Mouse (Mus musculus) liver, embryonic 13.5 days (tissue): ENCODE results near the gene Usp33. TPM values are rescaled to one million over a fixed set of nuclear protein-coding genes. Genes with fewer than 3 reads are reported as not detected.
"Not testable (repeated sequence)": the region's sequence is repeated elsewhere in the genome, so short reads cannot be mapped to it uniquely, and the experiment has no call there.

Experiments
- ATAC-seq: fragments of 200-750 bp; cut with Nextera tagmentation; 2 replicates; pipeline ENCODE4 v1.8.0; 2017; ENCODE audit warnings: low read depth, mild to moderate bottlenecking, moderate number of reproducible peaks, moderate library complexity
- DNase-seq: peaks from one replicate; pipeline ENCODE4 v3.0.0; 2022
- H3K27ac ChIP-seq: fragments of 300-500 bp; sonication (generic); 2 replicates; pipeline ENCODE4 v1.5.1; 2015; ENCODE audit warnings: moderate library complexity, mild to moderate bottlenecking, inconsistent platforms
- H3K27me3 ChIP-seq: fragments of 300-500 bp; sonication (generic); 2 replicates; pipeline ENCODE4 v1.6.1; 2015; ENCODE audit warnings: mild to moderate bottlenecking, inconsistent platforms
- H3K36me3 ChIP-seq: fragments of 300-500 bp; sonication (generic); 2 replicates; pipeline ENCODE4 v1.6.1; 2015; ENCODE audit warnings: mild to moderate bottlenecking, inconsistent platforms
- H3K4me1 ChIP-seq: fragments of 300-500 bp; sonication (generic); replicated peaks from 2 replicates; pipeline ENCODE4 v1.6.1; 2015; ENCODE audit warnings: inconsistent platforms
- H3K4me2 ChIP-seq: fragments of 300-500 bp; sonication (generic); 2 replicates; pipeline ENCODE4 v1.6.1; 2015; ENCODE audit warnings: inconsistent platforms, mild to moderate bottlenecking, moderate library complexity
- H3K4me3 ChIP-seq: fragments of 300-500 bp; sonication (generic); replicated peaks from 2 replicates; pipeline ENCODE4 v1.5.1; 2015; ENCODE audit warnings: mild to moderate bottlenecking, inconsistent platforms
- H3K9ac ChIP-seq: fragments of 300-500 bp; sonication (generic); 2 replicates; pipeline ENCODE4 v1.6.1; 2015; ENCODE audit warnings: mild to moderate bottlenecking, inconsistent platforms
- H3K9me3 ChIP-seq: fragments of 300-500 bp; sonication (generic); replicated peaks from 2 replicates; pipeline ENCODE4 v1.6.1; 2016; ENCODE audit warnings: inconsistent platforms
- WGBS: fragments of 180-500 bp; shearing (Covaris S2); methylation state at CpG from one replicate; pipeline ENCODE4 v1.1.7; 2015; ENCODE audit not compliant: insufficient replicate concordance; 5-methylcytosine and 5-hydroxymethylcytosine counted together
- polyA plus RNA-seq: library from polyadenylated mRNA; unstranded; fragments of >200 nt; fragmentation: Nextera tagmentation; extraction: Ambion mirVana; gene quantifications from 2 replicates; pipeline ENCODE4 v1.2.1, GENCODE M21; 2015

Gene Usp33
- 19.5 and 28.1 TPM in 2 replicates for polyA plus RNA-seq

GRCm38 (mm10) chr3:152345732-152346632 lies at the start of gene Usp33:
Usp33 (plus strand) TSS chr3:152346478.
- Histone ChIP-seq H3K27ac (peak within 1 kb of the TSS; percentile 89), H3K4me1 (peaks cover 44% of the 10 kb centered on the region), H3K36me3 (peaks cover 7% of the 10 kb centered on the region; the same call in 1 of the 2 replicates), H3K4me3 (peak within 1 kb of the TSS; percentile 84), H3K9me3 (no peaks in the 10 kb centered on the region), H3K4me2 (peak within 1 kb of the TSS; percentile 68), H3K9ac (peak within 1 kb of the TSS; percentile 90), H3K27me3 (no peaks in the 10 kb centered on the region)
- peak; percentile 96 for ATAC-seq
- DNase-seq, result peak; percentile 88
- 7% methylated on average over 44 of the region's 44 CpGs for WGBS

- ATAC-seq (no peak), DNase-seq (no peak)
- Histone ChIP-seq H3K4me1 (0 out of 2 replicates have a peak, but pooled peaks cover 3% of the 10 kb centered on the region), H3K36me3 (peaks cover 21% of the 10 kb centered on the region; the same call in 1 of the 2 replicates), H3K9ac (no peak overlapping the region), H3K27me3 (no peaks in the 10 kb centered on the region), H3K4me2 (no peak overlapping the region), H3K27ac (no peak overlapping the region), H3K9me3 (no peaks in the 10 kb centered on the region), H3K4me3 (no peak overlapping the region)
- 80% methylated on average over 14 of the region's 14 CpGs for WGBS
Measured at GRCm38 (mm10) chr3:152300376-152301337, 45.6 kb upstream of the Usp33 start.

DNA sequence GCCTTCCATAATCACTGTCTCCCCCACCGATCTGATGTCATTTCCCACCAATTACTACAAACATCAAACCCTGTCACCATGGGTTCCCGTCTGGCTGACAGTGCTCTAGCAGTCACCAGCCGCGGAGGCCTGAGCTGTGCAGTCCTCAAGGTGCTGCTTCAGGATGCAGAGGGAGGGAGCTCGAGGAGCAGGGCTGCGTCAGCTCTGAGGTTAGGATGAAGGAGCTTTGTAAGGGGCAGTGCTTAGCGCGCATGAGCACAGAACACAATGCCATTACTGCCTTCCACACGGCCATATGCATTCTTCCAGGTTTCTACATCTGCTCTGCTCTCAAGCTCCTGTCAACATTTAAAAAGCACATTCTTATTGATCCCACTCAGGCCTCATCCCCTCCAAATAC lies 43.3 kb upstream of the Usp33 start:
- no peak overlapping the region for H3K27ac ChIP-seq
- no peak overlapping the region for H3K4me3 ChIP-seq
- H3K4me1 ChIP-seq, result 0 out of 2 replicates have a peak, but pooled peaks cover 5% of the 10 kb centered on the region
- peaks cover 14% of the 10 kb centered on the region; the same call in 1 of the 2 replicates for H3K36me3 ChIP-seq
- H3K9ac ChIP-seq, result no peak overlapping the region
- no peaks in the 10 kb centered on the region for H3K9me3 ChIP-seq
- H3K27me3 ChIP-seq, result no peaks in the 10 kb centered on the region
- ATAC-seq (no peak), DNase-seq (no peak)
- WGBS, result 80% methylated on average over 9 of the region's 9 CpGs
- no peak overlapping the region for H3K4me2 ChIP-seq

DNA sequence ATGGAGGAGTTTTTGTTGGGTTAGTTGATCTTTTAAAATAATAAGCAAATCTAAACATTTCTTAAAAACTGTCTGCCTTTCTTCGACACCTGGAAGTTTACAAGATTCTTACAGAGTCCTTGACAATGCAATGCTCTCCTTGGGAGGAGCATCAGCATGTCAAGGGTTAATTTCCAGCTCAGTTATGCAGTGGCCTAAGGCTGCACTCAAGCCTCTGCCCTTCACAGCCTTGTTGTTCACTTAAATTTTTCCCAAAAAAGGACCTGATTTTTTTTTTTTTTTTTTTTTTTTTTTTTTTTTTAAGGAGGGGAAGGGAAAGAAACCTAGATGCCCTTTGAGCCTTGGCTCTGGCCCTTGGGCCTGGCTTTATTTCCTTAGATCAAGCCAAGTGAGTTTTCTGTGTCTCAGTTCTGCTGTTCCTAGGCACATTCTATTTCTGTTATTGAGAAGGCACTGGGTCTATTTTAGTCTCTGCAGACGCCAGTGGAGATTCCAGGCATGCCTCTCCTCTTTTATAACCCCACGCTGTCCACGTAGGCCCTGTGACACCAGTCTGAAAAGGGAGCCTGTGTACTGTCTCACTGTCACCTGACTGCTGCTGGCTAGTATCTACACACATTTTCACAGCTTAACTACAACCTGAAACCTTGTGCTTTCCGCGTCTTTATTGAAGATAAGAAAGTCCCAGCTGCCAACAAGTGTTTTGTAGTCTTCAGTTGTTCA lies 42.0 kb upstream of the Usp33 start:
- H3K4me1 ChIP-seq, result peaks cover 16% of the 10 kb centered on the region
- no peak overlapping the region for H3K4me3 ChIP-seq
- H3K4me2 ChIP-seq, result no peak overlapping the region
- no peaks in the 10 kb centered on the region for H3K27me3 ChIP-seq
- 60% methylated on average over 6 of the region's 6 CpGs for WGBS
- H3K27ac ChIP-seq, result no peak overlapping the region
- DNase-seq, result no peak
- no peak overlapping the region for H3K9ac ChIP-seq
- no peak for ATAC-seq
- H3K9me3 ChIP-seq, result no peaks in the 10 kb centered on the region
- H3K36me3 ChIP-seq, result peaks cover 14% of the 10 kb centered on the region; the same call in 1 of the 2 replicates

DNA sequence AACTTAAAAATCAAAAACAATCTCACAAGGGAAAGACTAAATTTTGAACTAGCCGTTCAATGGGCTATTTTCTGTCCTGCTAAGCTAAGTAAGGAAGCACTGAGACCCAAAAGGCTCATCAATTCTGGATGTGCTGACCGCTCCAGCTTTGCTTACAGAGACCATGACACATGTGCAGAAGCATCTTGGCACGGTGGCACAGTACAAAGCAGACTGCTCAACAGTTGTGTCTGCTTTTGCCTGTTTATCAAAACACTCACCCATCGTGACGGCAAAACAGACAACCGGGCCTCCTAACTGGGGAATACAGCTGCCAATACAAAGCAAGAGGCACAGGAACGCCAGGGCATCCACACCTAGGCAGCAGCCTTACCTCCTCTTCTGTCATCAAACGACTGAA lies 41.2 kb upstream of the Usp33 start:
- WGBS, result 74% methylated on average over 8 of the region's 8 CpGs
- Histone ChIP-seq H3K4me1 (peaks cover 24% of the 10 kb centered on the region), H3K9ac (no peak overlapping the region), H3K4me3 (no peak overlapping the region), H3K27me3 (no peaks in the 10 kb centered on the region), H3K4me2 (no peak overlapping the region), H3K9me3 (no peaks in the 10 kb centered on the region), H3K27ac (no peak overlapping the region), H3K36me3 (peaks cover 19% of the 10 kb centered on the region; the same call in 1 of the 2 replicates)
- DNase-seq (no peak), ATAC-seq (no peak)

DNA sequence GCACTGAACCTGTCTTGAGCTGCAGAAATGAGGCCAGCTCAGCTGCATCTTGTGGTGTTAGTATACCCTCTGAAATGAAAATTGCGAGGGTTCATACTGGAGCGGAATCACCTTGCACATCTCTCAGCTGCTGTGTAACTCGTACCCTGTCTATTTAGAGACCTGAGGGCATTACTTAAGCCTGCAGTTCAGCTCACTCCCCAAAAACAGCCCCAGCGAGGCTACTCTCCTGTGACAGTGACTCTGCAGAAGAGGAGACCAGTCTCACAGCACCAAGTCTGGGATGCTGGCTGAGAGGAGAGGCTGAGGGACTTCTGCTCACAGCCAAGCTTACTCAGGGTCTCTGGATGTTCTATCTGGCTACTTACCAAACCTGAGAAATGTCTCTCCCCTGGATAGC lies 40.3 kb upstream of the Usp33 start:
- WGBS, result 67% methylated on average over 4 of the region's 4 CpGs
- Histone ChIP-seq H3K4me1 (peaks cover 25% of the 10 kb centered on the region), H3K4me2 (no peak overlapping the region)

GRCm38 (mm10) chr3:152308485-152309249 lies 37.6 kb upstream of the Usp33 start:
- no peak overlapping the region for H3K9ac ChIP-seq
- H3K27me3 ChIP-seq, result no peaks in the 10 kb centered on the region
- no peaks in the 10 kb centered on the region for H3K9me3 ChIP-seq
- peaks cover 25% of the 10 kb centered on the region for H3K4me1 ChIP-seq
- H3K4me3 ChIP-seq, result no peak overlapping the region
- no peak overlapping the region for H3K4me2 ChIP-seq
- H3K27ac ChIP-seq, result peak overlapping the region; percentile 37
- no peak for DNase-seq
- H3K36me3 ChIP-seq, result peaks cover 26% of the 10 kb centered on the region
- WGBS, result 32% methylated on average over 10 of the region's 10 CpGs
- ATAC-seq, result peak; percentile 73

More for the DNA sequence above, 40.3 kb upstream of the Usp33 start:
- no peaks in the 10 kb centered on the region for H3K9me3 ChIP-seq
- H3K36me3 ChIP-seq, result peaks cover 19% of the 10 kb centered on the region; the same call in 1 of the 2 replicates
- ATAC-seq (no peak), DNase-seq (no peak)
- H3K4me3 ChIP-seq, result no peak overlapping the region
- H3K27me3 ChIP-seq, result no peaks in the 10 kb centered on the region
- no peak overlapping the region for H3K9ac ChIP-seq
- H3K27ac ChIP-seq, result no peak overlapping the region

- Histone ChIP-seq H3K4me2 (no peak overlapping the region), H3K4me3 (no peak overlapping the region), H3K36me3 (peaks cover 29% of the 10 kb centered on the region), H3K4me1 (peaks cover 23% of the 10 kb centered on the region), H3K9me3 (no peaks in the 10 kb centered on the region), H3K27me3 (no peaks in the 10 kb centered on the region), H3K27ac (peak overlapping the region; percentile 37), H3K9ac (no peak overlapping the region)
- DNase-seq (no peak), ATAC-seq (no peak)
- 75% methylated on average over 9 of the region's 9 CpGs for WGBS
Measured at GRCm38 (mm10) chr3:152309250-152309645, 37.0 kb upstream of the Usp33 start.

- not testable (repeated sequence) for H3K27me3 ChIP-seq, H3K4me3 ChIP-seq, H3K4me1 ChIP-seq, H3K9ac ChIP-seq, H3K9me3 ChIP-seq, ATAC-seq, H3K4me2 ChIP-seq, DNase-seq, H3K27ac ChIP-seq
- H3K36me3 ChIP-seq, result peaks cover 20% of the 10 kb centered on the region; the same call in 1 of the 2 replicates
- WGBS, result 74% methylated on average over 14 of the region's 14 CpGs
Measured at GRCm38 (mm10) chr3:152314666-152315065, 31.6 kb upstream of the Usp33 start.

DNA sequence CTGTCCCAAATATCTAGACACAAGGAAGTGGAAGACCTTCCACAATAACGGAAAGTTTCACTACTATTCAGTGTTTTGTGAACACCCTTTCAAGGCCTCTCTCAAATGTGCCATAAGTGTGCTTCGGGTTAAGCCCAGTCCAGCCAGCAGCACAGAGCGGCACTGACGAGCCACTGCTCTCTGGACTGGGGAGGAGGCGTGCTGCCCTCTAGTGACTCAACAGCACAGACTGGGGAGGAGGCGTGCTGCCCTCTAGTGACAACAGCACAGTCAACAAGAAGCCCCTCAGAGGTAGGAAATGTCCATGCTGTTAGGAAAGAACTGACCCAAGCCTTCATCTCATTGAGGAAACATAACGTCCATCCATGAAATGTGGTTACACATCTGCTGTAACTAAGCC lies 30.7 kb upstream of the Usp33 start:
- H3K27me3 ChIP-seq, result no peaks in the 10 kb centered on the region
- no peak overlapping the region for H3K9ac ChIP-seq
- peaks cover 19% of the 10 kb centered on the region for H3K36me3 ChIP-seq
- peaks cover 4% of the 10 kb centered on the region; the same call in 1 of the 2 replicates for H3K4me1 ChIP-seq
- no peak overlapping the region for H3K4me3 ChIP-seq
- H3K27ac ChIP-seq, result no peak overlapping the region
- DNase-seq (peak; percentile 62), ATAC-seq (peak; percentile 89)
- no peak overlapping the region for H3K4me2 ChIP-seq
- no peaks in the 10 kb centered on the region for H3K9me3 ChIP-seq
- WGBS, result 12% methylated on average over 7 of the region's 7 CpGs
